Mouse (Mus musculus) liver, postnatal 0 days (tissue): ENCODE results near the gene Aplp1.

ENCODE experiments used
- CTCF ChIP-seq: sonication (generic); IDR thresholded peaks from 2 replicates; pipeline ENCODE4 v1.5.1; 2016; ENCODE audit warnings: antibody characterized with exemption, low read depth
- EP300 ChIP-seq: IDR thresholded peaks from 2 replicates; pipeline ENCODE4 v1.6.1; 2016; ENCODE audit warnings: antibody characterized with exemption, low read depth, mild to moderate bottlenecking

DNA sequence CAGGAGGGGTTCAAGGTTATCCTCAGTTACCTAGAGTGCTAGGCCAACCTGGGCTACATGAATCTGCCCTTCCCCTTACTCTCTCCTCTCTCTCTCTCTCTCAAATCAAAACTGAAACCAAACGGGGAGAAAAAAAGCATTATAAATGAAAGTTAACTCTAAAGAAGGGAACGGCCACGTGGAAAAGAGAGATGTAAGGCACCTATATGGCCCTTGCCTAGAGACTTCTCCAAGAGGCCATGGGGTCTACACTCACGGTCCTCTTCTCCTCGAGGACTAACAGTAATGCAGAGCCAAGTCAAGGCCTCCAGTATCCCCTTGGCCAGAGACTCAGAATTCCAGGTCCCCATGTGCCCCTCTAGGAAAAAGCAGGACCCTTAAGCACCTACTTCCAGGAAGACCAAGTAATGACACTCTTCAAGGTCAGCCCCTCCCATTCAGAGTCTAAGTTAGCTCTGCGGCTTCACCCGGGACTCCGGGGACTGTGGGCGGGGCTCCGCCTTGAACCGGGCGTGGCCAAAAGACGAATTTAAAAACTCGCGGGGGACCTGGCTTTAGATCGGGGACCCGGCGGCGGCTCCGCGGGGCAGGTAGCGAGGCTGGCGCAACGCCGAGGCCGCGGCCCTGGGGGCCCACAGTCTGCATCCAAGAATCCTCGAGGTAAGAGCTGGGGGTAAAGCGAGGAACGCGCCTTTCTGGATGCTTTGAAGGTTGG lies 24.0 kb downstream of the Aplp1 start, which contains the start of gene Nfkbid:
- no peak for TF ChIP-seq CTCF
- TF ChIP-seq EP300: no peak
